Mouse (Mus musculus) Patski (cell line): ENCODE measurements around the gene Maea. TPM values are rescaled to one million over a fixed set of nuclear protein-coding genes. Genes with fewer than 3 reads are reported as not detected.
"Not testable (repeated sequence)": the region's sequence is repeated elsewhere in the genome, so short reads cannot be mapped to it uniquely, and the experiment has no call there.

Experiments used
- ATAC-seq: fragments of 100-300 bp; one replicate; pipeline ENCODE4 v1.8.0; 2021
- CTCF ChIA-PET: fragments of 350-600 bp; sonication (Branson Sonifier 250); formaldehyde crosslinking; loops from one replicate; lab custom pipeline; 2022; ENCODE audit warnings: inconsistent platforms; lab: Charles Lee
- POLR2A ChIA-PET: fragments of 350-600 bp; sonication (Branson Sonifier 250); formaldehyde crosslinking; loops from one replicate; lab custom pipeline; 2022; ENCODE audit warnings: antibody characterized with exemption, inconsistent platforms; lab: Charles Lee
- DNase-seq: peaks from one replicate; pipeline ENCODE4 v3.0.0-alpha.2; 2011; ENCODE audit warnings: low read depth, low spot score
- H3K27me3 ChIP-seq: fragments of 371-371 bp; one replicate; pipeline ENCODE4 v1.5.1; 2021
- CTCF ChIP-seq: fragments of 100-300 bp; IDR thresholded peaks from one replicate; pipeline ENCODE4 v1.5.1; 2021
- in situ Hi-C: fragments of 300-500 bp; cut with MboI; formaldehyde crosslinking; loops from 3 replicates; pipeline ENCODE4 v1.11.1; 2018; ENCODE audit warnings: low pct_unique_long_range_greater_than_20kb, mixed read lengths
- polyA plus RNA-seq: library from polyadenylated mRNA; unstranded; gene quantifications from one replicate; pipeline ENCODE4 v1.2.3, GENCODE M21; 2021

Gene Maea
- polyA plus RNA-seq, 1 experiment from 2014 or later = 339 TPM

- TF ChIP-seq CTCF = no peak
- ATAC-seq (peak; percentile 78), DNase-seq (peak; percentile 80)
- CTCF ChIA-PET = interaction anchor here (1.1 to 2.4 kb wide), 5 partner anchors 15 to 60 kb away, joined by 3 to 12 read pairs (median 3); no protein-coding TSS in a partner anchor
- in situ Hi-C loops = no loop called here
- no peaks in the 10 kb centered on the region for H3K27me3 ChIP-seq
- POLR2A ChIA-PET = interaction anchor here (1.4 to 3.2 kb wide), 5 partner anchors 9 to 57 kb away, joined by 4 to 18 read pairs (median 4); partner anchors contain the start of gene Uvssa
Measured at GRCm38 (mm10) chr5:33337206-33337605, 1.9 kb downstream of the Maea start.

DNA sequence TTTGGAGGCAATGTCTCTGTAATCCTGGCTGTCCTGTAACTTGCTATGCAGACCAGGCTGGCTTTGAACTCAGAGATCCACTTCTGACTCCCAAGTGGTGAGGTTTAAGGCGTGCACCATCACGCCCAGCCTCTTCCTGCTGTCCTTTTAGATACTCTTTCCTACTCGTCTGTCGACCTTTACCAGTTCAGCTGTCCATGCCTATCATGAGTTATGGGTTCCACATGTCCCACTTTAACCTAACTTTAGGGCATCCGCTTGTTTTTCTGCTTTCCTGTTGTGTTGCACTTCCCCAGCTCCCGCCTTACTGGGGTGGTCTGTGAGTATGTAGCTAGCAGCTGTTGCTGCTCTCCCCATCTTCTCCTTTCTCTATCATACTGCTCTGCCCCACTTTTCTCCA is 5.9 kb downstream of the Maea start:
- TF ChIP-seq CTCF = no peak
- no peaks in the 10 kb centered on the region for H3K27me3 ChIP-seq
- CTCF ChIA-PET = interaction anchor here (1.1 to 4.7 kb wide), 4 partner anchors 10 to 30 kb away, joined by 5 to 27 read pairs (median 10); no protein-coding TSS in a partner anchor
- DNase-seq (no peak), ATAC-seq (no peak)
- POLR2A ChIA-PET = interaction anchor here (1.5 kb wide), 1 partner anchor 28 kb away, joined by 3 read pairs; no protein-coding TSS in a partner anchor
- in situ Hi-C loops = no loop called here

DNA sequence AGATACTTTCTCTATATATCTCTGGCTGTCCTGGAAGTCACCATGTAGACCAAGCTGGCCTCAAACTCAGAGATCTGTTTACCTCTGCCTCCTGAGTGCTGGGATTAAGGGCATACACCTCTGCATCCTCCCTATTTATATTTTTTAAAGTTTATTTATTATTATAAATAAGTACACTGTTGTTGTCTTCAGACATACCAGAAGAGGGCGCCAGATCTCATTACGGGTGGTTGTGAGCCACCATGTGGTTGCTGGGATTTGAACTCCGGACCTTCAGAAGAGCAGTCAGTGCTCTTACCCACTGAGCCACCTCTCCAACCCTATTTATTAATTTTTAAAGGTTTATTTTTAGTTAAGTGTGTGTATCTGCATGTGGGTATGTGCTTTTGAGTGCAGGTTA is 6.9 kb downstream of the Maea start:
- ATAC-seq, in situ Hi-C loops, DNase-seq, H3K27me3 ChIP-seq: not testable (repeated sequence)
- ChIA-PET CTCF (interaction anchor here (0.9 to 4.7 kb wide), 7 partner anchors 9 to 52 kb away, joined by 3 to 27 read pairs (median 5); no protein-coding TSS in a partner anchor), POLR2A (interaction anchor here (1.5 to 2.6 kb wide), 2 partner anchors 27 to 36 kb away, joined by 3 to 10 read pairs; partner anchors contain the start of gene Uvssa)

- in situ Hi-C loops = no loop called here
- no peaks in the 10 kb centered on the region for H3K27me3 ChIP-seq
- TF ChIP-seq CTCF = no peak
- ATAC-seq (no peak), DNase-seq (no peak)
- CTCF ChIA-PET = interaction anchor here (0.9 to 4.7 kb wide), 7 partner anchors 9 to 63 kb away, joined by 3 to 27 read pairs (median 4); no protein-coding TSS in a partner anchor
- POLR2A ChIA-PET = interaction anchor here (1.4 to 2.6 kb wide), 2 partner anchors 10 to 36 kb away, joined by 4 to 10 read pairs; partner anchors contain the start of gene Uvssa
Measured at GRCm38 (mm10) chr5:33342821-33343220, 7.5 kb downstream of the Maea start.

- in situ Hi-C loops = no loop called here
- no peak for DNase-seq
- no peak for TF ChIP-seq CTCF
- no peaks in the 10 kb centered on the region for H3K27me3 ChIP-seq
- ChIA-PET POLR2A (interaction anchor here (1.4 to 2.6 kb wide), 2 partner anchors 9 to 35 kb away, joined by 4 to 10 read pairs; partner anchors contain the start of gene Uvssa), CTCF (interaction anchor here (1.1 to 4.7 kb wide), 5 partner anchors 8 to 64 kb away, joined by 4 to 27 read pairs (median 5); no protein-coding TSS in a partner anchor)
- peak; percentile 40 for ATAC-seq
Measured at GRCm38 (mm10) chr5:33343571-33343970, 8.3 kb downstream of the Maea start.

DNA sequence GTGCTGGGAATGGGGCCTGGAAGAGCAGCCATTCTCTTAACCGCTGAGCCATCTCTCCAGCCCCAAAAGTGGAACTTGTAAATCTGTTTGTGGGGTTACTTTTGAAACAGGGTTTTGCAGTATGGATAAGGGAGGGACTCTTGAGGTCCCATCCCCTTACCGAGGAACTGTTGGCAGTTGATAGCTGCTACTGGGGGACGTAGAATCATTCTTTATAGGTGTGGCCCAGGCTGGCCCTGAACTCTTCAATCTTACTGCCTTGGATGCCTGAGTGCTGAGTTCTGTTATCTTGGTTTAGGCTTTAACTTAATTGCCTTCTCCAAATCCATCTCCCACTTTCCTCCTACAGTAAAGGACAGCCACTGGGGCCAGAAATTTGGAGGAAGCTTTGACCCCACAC is 8.8 kb downstream of the Maea start:
- no peaks in the 10 kb centered on the region for H3K27me3 ChIP-seq
- DNase-seq (no peak), ATAC-seq (no peak)
- ChIA-PET POLR2A (interaction anchor here (1.4 to 2.6 kb wide), 2 partner anchors 8 to 34 kb away, joined by 4 to 10 read pairs; partner anchors contain the start of gene Uvssa), CTCF (interaction anchor here (1.1 to 4.7 kb wide), 4 partner anchors 12 to 64 kb away, joined by 4 to 27 read pairs (median 4); no protein-coding TSS in a partner anchor)
- no peak for TF ChIP-seq CTCF
- in situ Hi-C loops = no loop called here

- H3K27me3 ChIP-seq = no peaks in the 10 kb centered on the region
- no peak for DNase-seq
- no peak for TF ChIP-seq CTCF
- ATAC-seq = no peak
- CTCF ChIA-PET = interaction anchor here (0.8 to 1.1 kb wide), 2 partner anchors 17 to 34 kb away, joined by 3 read pairs; no protein-coding TSS in a partner anchor
- POLR2A ChIA-PET = interaction anchor here (0.8 kb wide), 1 partner anchor 10 kb away, joined by 3 read pairs; no protein-coding TSS in a partner anchor
- in situ Hi-C loops = no loop called here
Measured at GRCm38 (mm10) chr5:33347620-33348019, 12.3 kb downstream of the Maea start.

- TF ChIP-seq CTCF = no peak
- ChIA-PET POLR2A (no interaction called here), CTCF (interaction anchor here (1.9 to 3.1 kb wide), 2 partner anchors 10 to 18 kb away, joined by 5 to 8 read pairs; no protein-coding TSS in a partner anchor)
- ATAC-seq (no peak), DNase-seq (no peak)
- H3K27me3 ChIP-seq = no peaks in the 10 kb centered on the region
- in situ Hi-C loops = no loop called here
Measured at GRCm38 (mm10) chr5:33349205-33349604, 13.9 kb downstream of the Maea start.

- ATAC-seq (no peak), DNase-seq (no peak)
- in situ Hi-C loops = no loop called here
- ChIA-PET POLR2A (interaction anchor here (0.5 kb wide), 1 partner anchor 13 kb away, joined by 3 read pairs; no protein-coding TSS in a partner anchor), CTCF (interaction anchor here (1.6 to 6.4 kb wide), 4 partner anchors 11 to 52 kb away, joined by 3 to 35 read pairs (median 6); no protein-coding TSS in a partner anchor)
- H3K27me3 ChIP-seq = no peaks in the 10 kb centered on the region
- TF ChIP-seq CTCF = no peak
Measured at GRCm38 (mm10) chr5:33349706-33350105, 14.4 kb downstream of the Maea start.

DNA sequence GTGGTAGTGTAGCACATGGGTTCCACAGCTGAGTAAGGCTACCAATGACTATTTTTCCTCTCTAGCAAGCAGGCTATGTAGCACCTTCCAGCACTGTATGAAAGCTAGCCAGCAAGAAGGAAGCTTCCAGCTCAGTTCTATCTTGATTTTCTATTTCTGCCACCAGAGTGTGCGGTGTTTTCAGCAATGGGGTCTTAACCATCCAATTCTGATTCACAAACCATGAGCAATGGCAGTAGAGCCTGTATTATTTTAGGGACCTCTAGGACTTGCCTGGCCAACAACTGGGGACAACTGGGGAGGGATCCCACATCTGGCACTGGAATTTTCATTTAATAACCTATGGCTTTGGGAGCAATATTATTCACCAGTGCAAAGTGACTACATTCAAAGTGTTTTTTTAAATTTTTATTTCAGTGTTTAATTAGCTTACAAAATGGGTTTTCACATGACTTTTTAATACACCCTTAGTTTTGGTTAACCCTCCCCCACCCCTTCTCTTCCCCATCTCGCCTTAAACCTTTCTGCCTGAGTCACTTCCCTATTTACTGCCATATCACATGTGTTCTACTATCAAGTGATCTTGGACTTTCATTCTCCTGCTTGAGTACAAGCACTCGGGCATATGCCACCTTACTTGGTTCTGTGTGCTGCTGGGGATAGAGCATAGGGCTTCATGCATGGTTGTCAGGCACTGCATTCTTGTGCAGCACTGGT is 16.4 kb downstream of the Maea start:
- DNase-seq = no peak
- ATAC-seq = no peak
- TF ChIP-seq CTCF = no peak
- ChIA-PET POLR2A (interaction anchor here (0.9 to 3.5 kb wide), 2 partner anchors 15 to 16 kb away, joined by 4 to 18 read pairs; partner anchors contain the start of gene Maea), CTCF (interaction anchor here (0.9 to 6.4 kb wide), 8 partner anchors 9 to 74 kb away, joined by 3 to 35 read pairs (median 6); partner anchors contain the start of gene Maea)
- H3K27me3 ChIP-seq = no peaks in the 10 kb centered on the region
- in situ Hi-C loops = no loop called here
